Mouse (Mus musculus) cortical plate, adult 2 months (tissue): ENCODE data around the gene Hspd1.

ENCODE experiments used
- CTCF ChIP-seq: fragments of 200-500 bp; IDR thresholded peaks from 2 replicates; pipeline ENCODE4 v1.5.1; 2011; ENCODE audit warnings: mild to moderate bottlenecking, control low read depth, low read length; ENCODE audit not compliant: insufficient read depth; ENCODE audit errors: extremely low read depth
- POLR2A ChIP-seq: fragments of 200-500 bp; IDR thresholded peaks from 2 replicates; pipeline ENCODE4 v1.6.1; 2011; ENCODE audit warnings: mild to moderate bottlenecking, low read length, control low read depth; ENCODE audit not compliant: insufficient read depth; ENCODE audit errors: extremely low read depth

GRCm38 (mm10) chr1:55051671-55052070, 36.4 kb downstream of the Hspd1 start:
- TF ChIP-seq CTCF (no peak), POLR2A (no peak)
